Mouse (Mus musculus): ENCODE results near the gene Selenbp2. TPM values are rescaled to one million over a fixed set of nuclear protein-coding genes. Genes with fewer than 3 reads are reported as not detected.
"Not testable (repeated sequence)": the region's sequence is repeated elsewhere in the genome, so short reads cannot be mapped to it uniquely, and the experiment has no call there.

Selenbp2 gene
- total and polyA plus RNA-seq, 2 experiments from 2014 or later, result 3.7 to 42.5 TPM

GRCm38 (mm10) chr3:94660841-94661240 is 32.5 kb upstream of the Selenbp2 start:
- H3K27ac ChIP-seq (ENCODE audit: low read depth); DNase-seq (ENCODE audit: low spot score); H3K4me3 ChIP-seq (ENCODE audit: low read depth, low read length); H3K36me3 ChIP-seq (replicated peaks; ENCODE audit: control insufficient read depth, insufficient read depth, low read length); H3K9ac ChIP-seq (replicated peaks; ENCODE audit: low read depth, low read length); H3K9me3 ChIP-seq (replicated peaks; ENCODE audit: control insufficient read depth, low read length); H3K4me2 ChIP-seq (ENCODE audit: low read depth, low read length); ATAC-seq (ENCODE audit: insufficient read depth, low read depth); H3K27me3 ChIP-seq (ENCODE audit: control insufficient read depth, insufficient read depth, low read length); H3K4me1 ChIP-seq (ENCODE audit: control insufficient read depth, insufficient read depth): not testable (repeated sequence)
- 98% methylated on average over 2 of the region's 2 CpGs for WGBS

DNA sequence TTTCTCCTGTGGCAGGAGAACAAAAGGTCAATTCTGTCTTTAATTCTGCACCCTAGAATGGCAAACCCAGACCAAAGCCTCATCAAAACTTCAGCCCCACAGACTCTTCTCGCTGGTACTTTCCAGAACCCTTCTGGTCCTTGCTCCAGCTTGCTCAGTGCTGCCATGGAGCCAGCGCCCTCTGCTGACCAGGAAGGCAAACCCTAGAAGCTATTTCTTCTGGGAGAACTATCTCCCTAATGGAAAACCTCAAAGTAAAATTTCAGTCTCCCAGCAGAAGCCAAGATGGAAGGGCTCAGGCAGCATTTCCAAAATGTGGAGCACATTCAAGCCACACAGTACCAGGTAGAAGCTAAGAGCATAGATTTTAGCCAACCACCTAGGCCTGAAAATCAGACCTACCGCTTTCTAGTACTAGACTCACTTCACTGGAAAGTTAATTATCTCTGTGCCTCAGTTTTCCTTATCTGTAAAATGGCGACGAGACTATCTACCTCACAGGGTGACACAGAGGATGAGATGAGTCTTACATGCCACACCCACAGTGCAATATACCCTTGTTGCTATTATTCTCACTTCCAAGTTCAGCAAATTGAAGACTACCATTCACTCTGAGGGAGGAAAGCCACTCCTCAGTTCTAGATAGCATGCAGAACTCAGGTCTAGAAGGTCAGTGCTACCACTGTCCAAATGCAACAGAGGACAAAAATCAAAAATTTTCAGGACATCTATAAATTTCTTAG is 28.1 kb upstream of the Selenbp2 start:
- 46% methylated on average over 3 of the region's 5 CpGs for WGBS
- DNase-seq (ENCODE audit: low spot score); H3K36me3 ChIP-seq (replicated peaks; ENCODE audit: control insufficient read depth, insufficient read depth, low read length); H3K4me1 ChIP-seq (ENCODE audit: control insufficient read depth, insufficient read depth); H3K27ac ChIP-seq (ENCODE audit: low read depth); ATAC-seq (ENCODE audit: insufficient read depth, low read depth); H3K9ac ChIP-seq (replicated peaks; ENCODE audit: low read depth, low read length); H3K4me2 ChIP-seq (ENCODE audit: low read depth, low read length); H3K4me3 ChIP-seq (ENCODE audit: low read depth, low read length); H3K27me3 ChIP-seq (ENCODE audit: control insufficient read depth, insufficient read depth, low read length); H3K9me3 ChIP-seq (replicated peaks; ENCODE audit: control insufficient read depth, low read length): not testable (repeated sequence)

DNA sequence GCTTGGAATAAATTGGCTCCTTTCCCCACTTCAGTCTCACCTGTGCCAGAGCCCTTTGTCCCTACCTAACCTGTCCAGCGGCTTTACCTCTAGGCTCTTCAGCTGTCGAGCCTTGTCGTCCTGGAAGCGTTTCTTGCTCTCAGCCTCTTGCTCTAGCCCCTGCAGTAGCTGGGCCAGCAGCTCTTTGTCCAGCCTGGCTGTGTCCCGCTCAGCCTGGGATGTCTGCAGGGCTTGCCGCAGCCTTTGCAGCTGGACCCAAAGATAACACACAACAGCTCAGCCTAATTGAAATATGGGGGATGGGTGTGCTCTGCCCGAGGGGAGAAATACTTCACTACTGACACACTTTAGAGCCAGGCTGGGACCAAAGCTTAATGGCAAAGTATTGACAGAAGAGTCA is 27.5 kb upstream of the Selenbp2 start:
- not testable (repeated sequence) for H3K4me1 ChIP-seq (ENCODE audit: control insufficient read depth, insufficient read depth); H3K9ac ChIP-seq (replicated peaks; ENCODE audit: low read depth, low read length); H3K4me2 ChIP-seq (ENCODE audit: low read depth, low read length); DNase-seq (ENCODE audit: low spot score); H3K27ac ChIP-seq (ENCODE audit: low read depth); H3K9me3 ChIP-seq (replicated peaks; ENCODE audit: control insufficient read depth, low read length); H3K4me3 ChIP-seq (ENCODE audit: low read depth, low read length); H3K36me3 ChIP-seq (replicated peaks; ENCODE audit: control insufficient read depth, insufficient read depth, low read length); H3K27me3 ChIP-seq (ENCODE audit: control insufficient read depth, insufficient read depth, low read length)
- ATAC-seq (ENCODE audit: insufficient read depth, low read depth), result peak; percentile 58; the same call in 1 of the 2 replicates
- WGBS, result 8% methylated on average over 7 of the region's 7 CpGs

DNA sequence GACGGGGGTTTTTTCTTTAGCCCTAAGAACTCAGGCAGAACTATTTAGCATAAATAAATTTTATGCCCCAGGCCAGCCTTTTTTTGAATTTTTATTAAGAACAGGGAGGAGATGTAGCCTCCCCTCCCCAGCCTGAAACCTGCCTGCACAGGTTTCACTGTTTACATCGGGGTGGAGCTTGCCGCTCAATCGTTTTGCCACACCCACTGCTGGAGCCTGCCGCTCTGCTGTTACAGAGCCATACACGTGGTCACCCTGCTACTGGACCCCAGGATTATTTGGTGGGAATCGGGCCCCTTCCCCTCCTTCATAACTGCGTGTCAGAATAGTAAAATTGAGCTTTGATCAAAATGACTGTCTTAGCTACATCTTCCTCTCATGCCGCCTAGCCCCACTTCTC is 18.3 kb upstream of the Selenbp2 start:
- H3K27ac ChIP-seq (ENCODE audit: low read depth); H3K4me1 ChIP-seq (ENCODE audit: control insufficient read depth, insufficient read depth); H3K36me3 ChIP-seq (replicated peaks; ENCODE audit: control insufficient read depth, insufficient read depth, low read length); DNase-seq (ENCODE audit: low spot score); H3K9ac ChIP-seq (replicated peaks; ENCODE audit: low read depth, low read length); H3K4me2 ChIP-seq (ENCODE audit: low read depth, low read length); H3K4me3 ChIP-seq (ENCODE audit: low read depth, low read length); ATAC-seq (ENCODE audit: insufficient read depth, low read depth); H3K9me3 ChIP-seq (replicated peaks; ENCODE audit: control insufficient read depth, low read length); H3K27me3 ChIP-seq (ENCODE audit: control insufficient read depth, insufficient read depth, low read length): not testable (repeated sequence)
- WGBS, result 80% methylated on average over 9 of the region's 9 CpGs

DNA sequence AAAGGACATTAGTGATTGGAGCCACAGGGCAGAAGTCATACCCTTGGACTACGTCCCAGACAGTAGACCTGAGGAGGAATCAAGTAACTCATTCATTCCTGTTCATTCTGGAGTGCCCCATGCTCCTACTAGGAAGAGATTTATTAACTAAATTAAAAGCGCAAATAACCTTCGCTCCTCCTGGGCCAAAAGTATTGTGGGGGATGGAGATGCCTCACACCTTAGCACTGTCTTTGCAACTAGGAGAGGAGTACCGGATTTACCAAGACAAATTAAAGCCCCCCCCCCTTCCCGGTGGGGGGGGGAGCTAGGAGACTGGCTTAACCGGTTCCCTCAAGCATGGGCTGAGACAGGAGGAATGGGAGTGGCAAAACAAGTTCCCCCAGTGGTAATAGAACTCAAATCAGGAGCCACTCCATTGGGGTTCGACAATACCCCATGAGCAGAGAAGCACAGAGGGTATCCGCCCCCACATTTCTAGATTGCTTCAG is 14.0 kb upstream of the Selenbp2 start:
- DNase-seq (ENCODE audit: low spot score) (no peak), ATAC-seq (ENCODE audit: insufficient read depth, low read depth) (no peak)
- no peak overlapping the region for H3K4me3 ChIP-seq (ENCODE audit: low read depth, low read length)
- H3K9ac ChIP-seq (replicated peaks; ENCODE audit: low read depth, low read length), result no peak overlapping the region
- TF ChIP-seq EP300 (IDR thresholded peaks at IDR 0.05; ENCODE audit: low read depth) (no peak), CTCF (IDR thresholded peaks at IDR 0.05; ENCODE audit: low read depth) (no peak)
- H3K27me3 ChIP-seq (ENCODE audit: control insufficient read depth, insufficient read depth, low read length), result no peaks in the 10 kb centered on the region
- H3K27ac ChIP-seq (ENCODE audit: low read depth), result no peak overlapping the region
- H3K36me3 ChIP-seq (replicated peaks; ENCODE audit: control insufficient read depth, insufficient read depth, low read length), result no peaks in the 10 kb centered on the region
- no peak overlapping the region for H3K4me2 ChIP-seq (ENCODE audit: low read depth, low read length)
- WGBS, result 83% methylated on average over 8 of the region's 8 CpGs
- no peaks in the 10 kb centered on the region for H3K4me1 ChIP-seq (ENCODE audit: control insufficient read depth, insufficient read depth)
- no peaks in the 10 kb centered on the region for H3K9me3 ChIP-seq (replicated peaks; ENCODE audit: control insufficient read depth, low read length)

DNA sequence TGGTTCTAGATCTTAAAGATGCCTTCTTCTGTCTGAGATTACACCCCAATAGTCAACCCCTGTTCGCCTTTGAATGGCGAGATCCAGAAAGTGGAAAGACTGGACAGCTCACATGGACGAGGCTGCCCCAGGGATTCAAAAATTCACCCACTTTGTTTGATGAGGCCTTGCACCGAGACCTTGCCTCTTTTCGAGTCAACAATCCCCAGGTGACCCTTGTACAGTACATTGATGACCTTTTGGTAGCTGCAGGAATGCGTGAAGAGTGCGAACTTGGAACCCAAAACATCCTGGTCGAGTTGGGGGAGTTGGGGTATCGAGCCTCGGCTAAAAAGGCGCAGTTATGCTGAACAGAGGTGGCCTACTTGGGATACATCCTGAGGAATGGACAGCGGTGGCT is 13.3 kb upstream of the Selenbp2 start:
- H3K27ac ChIP-seq (ENCODE audit: low read depth); H3K27me3 ChIP-seq (ENCODE audit: control insufficient read depth, insufficient read depth, low read length); H3K9ac ChIP-seq (replicated peaks; ENCODE audit: low read depth, low read length); H3K9me3 ChIP-seq (replicated peaks; ENCODE audit: control insufficient read depth, low read length); H3K4me1 ChIP-seq (ENCODE audit: control insufficient read depth, insufficient read depth); ATAC-seq (ENCODE audit: insufficient read depth, low read depth); H3K36me3 ChIP-seq (replicated peaks; ENCODE audit: control insufficient read depth, insufficient read depth, low read length); DNase-seq (ENCODE audit: low spot score); H3K4me3 ChIP-seq (ENCODE audit: low read depth, low read length); H3K4me2 ChIP-seq (ENCODE audit: low read depth, low read length): not testable (repeated sequence)
- WGBS, result 87% methylated on average over 12 of the region's 12 CpGs

Measured in heart, postnatal 0 days (tissue).